In the genomic region with DNA sequence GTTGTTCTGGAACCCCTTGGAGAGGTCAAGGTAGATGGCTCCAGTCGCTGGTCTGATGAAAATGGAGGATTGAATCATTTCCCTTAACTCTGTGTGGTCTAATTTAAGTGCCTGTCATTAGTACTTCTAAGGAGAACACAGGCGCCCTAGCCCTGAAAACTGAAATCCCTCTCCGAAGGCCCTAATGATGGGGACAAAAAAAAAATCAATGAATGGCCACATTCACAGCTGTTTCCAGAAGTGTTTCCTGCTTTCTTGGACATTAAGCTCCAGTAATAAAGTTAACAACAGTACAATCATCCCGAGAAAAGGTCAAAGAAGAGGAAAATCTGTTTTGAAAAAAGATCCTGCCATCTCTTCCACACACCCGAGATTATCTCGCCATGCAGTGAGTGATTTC, we compare ENCODE assay signal across 8 mouse cellular contexts.
DNase-seq lines count a peak whose midpoint lies in the region; ATAC-seq and TF ChIP-seq lines count a peak whose summit lies in the region.
"Had no signal": no experiment of that assay in that cellular context is flagged by ENCODE, and none has a peak within 500 bp of the region (broad histone marks: within the 10 kb centered on the region; RNA-seq: fewer than 3 reads in every experiment).

No protein-coding gene starts in this region.

- peaks cover 24% of the 10 kb centered on the region for H3K4me1 ChIP-seq in lung, embryonic 16.5 days (replicated peaks; ENCODE audit: control insufficient read depth, insufficient read depth, low read length)
- H3K4me1 ChIP-seq in forebrain, postnatal 0 days (ENCODE audit: insufficient read depth), result peaks cover 32% of the 10 kb centered on the region
- H3K4me1 ChIP-seq in liver, embryonic 13.5 days (replicated peaks), result peaks cover 24% of the 10 kb centered on the region
- H3K4me1 ChIP-seq in stomach, embryonic 16.5 days (ENCODE audit: control insufficient read depth, insufficient read depth, low read length), result peaks cover 27% of the 10 kb centered on the region

- no peak for TF ChIP-seq CTCF in forebrain, postnatal 0 days (IDR thresholded peaks at IDR 0.05; ENCODE audit: low read depth)

- H3K9ac ChIP-seq in lung, embryonic 16.5 days (ENCODE audit: low read length), result no peak overlapping the region
- H3K9ac ChIP-seq in forebrain, postnatal 0 days, result no peak overlapping the region
- no peak overlapping the region for H3K9ac ChIP-seq in liver, embryonic 13.5 days
- H3K9ac ChIP-seq in stomach, embryonic 16.5 days (ENCODE audit: low read length), result peak overlapping the region; percentile 43

- no peaks in the 10 kb centered on the region for H3K27me3 ChIP-seq in lung, embryonic 16.5 days (ENCODE audit: control insufficient read depth, insufficient read depth, low read depth, low read length)
- no peaks in the 10 kb centered on the region for H3K27me3 ChIP-seq in forebrain, postnatal 0 days (ENCODE audit: insufficient read depth, low read length)
- H3K27me3 ChIP-seq in liver, embryonic 13.5 days, result peaks cover 7% of the 10 kb centered on the region; the same call in 1 of the 2 replicates
- H3K27me3 ChIP-seq in stomach, embryonic 16.5 days (ENCODE audit: control insufficient read depth, insufficient read depth, low read length), result no peaks in the 10 kb centered on the region

- H3K36me3 ChIP-seq in lung, embryonic 16.5 days (ENCODE audit: control insufficient read depth, insufficient read depth, low read length), result no peaks in the 10 kb centered on the region
- no peaks in the 10 kb centered on the region for H3K36me3 ChIP-seq in forebrain, postnatal 0 days (ENCODE audit: insufficient read depth)
- H3K36me3 ChIP-seq in liver, embryonic 13.5 days, result no peaks in the 10 kb centered on the region
- no peaks in the 10 kb centered on the region for H3K36me3 ChIP-seq in stomach, embryonic 16.5 days (ENCODE audit: control insufficient read depth, insufficient read depth, low read length)

- peak overlapping the region; percentile 89 for H3K27ac ChIP-seq in lung, embryonic 16.5 days (ENCODE audit: low read length)
- peak overlapping the region; percentile 93 for H3K27ac ChIP-seq in forebrain, postnatal 0 days (ENCODE audit: low read depth, low read length)
- H3K27ac ChIP-seq in liver, embryonic 13.5 days, result 0 out of 2 replicates have a peak overlapping the region, but pooled peaks have one; percentile 39
- H3K27ac ChIP-seq in stomach, embryonic 16.5 days (ENCODE audit: low read length), result peak overlapping the region; percentile 97

- intact Hi-C loops in left cerebral cortex, postnatal 4 days (cut with DNase I), result no loop called here

- DNase-seq in lung, adult 18-20 months, result no peak
- no peak for DNase-seq in forebrain, postnatal 0 days
- DNase-seq in liver, embryonic 13.5 days, result no peak
- no peak for DNase-seq in left cerebral cortex, postnatal 4 days
- no peak for DNase-seq in thymus, postnatal 36 days
- DNase-seq: thymus, postnatal 25 days had no signal

- no peak overlapping the region for H3K4me3 ChIP-seq in lung, embryonic 16.5 days (ENCODE audit: low read length)
- no peak overlapping the region for H3K4me3 ChIP-seq in forebrain, postnatal 0 days (ENCODE audit: low read depth, low read length)
- no peak overlapping the region for H3K4me3 ChIP-seq in liver, embryonic 13.5 days (replicated peaks)
- H3K4me3 ChIP-seq in stomach, embryonic 16.5 days (replicated peaks; ENCODE audit: low read length), result no peak overlapping the region

- ATAC-seq in lung, embryonic 16.5 days (ENCODE audit: low read depth), result no peak
- peak; percentile 3; the same call in 1 of the 2 replicates for ATAC-seq in forebrain, postnatal 0 days
- ATAC-seq in liver, embryonic 13.5 days (ENCODE audit: low read depth), result no peak
- ATAC-seq in stomach, embryonic 16.5 days (ENCODE audit: insufficient read depth, low FRiP score), result no peak

- WGBS in lung, embryonic 16.5 days, result 20% methylated on average over 6 of the region's 6 CpGs
- WGBS in forebrain, postnatal 0 days, result 18% methylated on average over 6 of the region's 6 CpGs
- WGBS in liver, embryonic 13.5 days (ENCODE audit: insufficient replicate concordance), result 42% methylated on average over 6 of the region's 6 CpGs
- 16% methylated on average over 6 of the region's 6 CpGs for WGBS in stomach, embryonic 16.5 days

- H3K4me2 ChIP-seq in lung, embryonic 16.5 days (ENCODE audit: low read depth, low read length), result peak overlapping the region; percentile 53
- peak overlapping the region; percentile 43; the same call in 1 of the 2 replicates for H3K4me2 ChIP-seq in forebrain, postnatal 0 days (ENCODE audit: low read depth)
- H3K4me2 ChIP-seq in liver, embryonic 13.5 days, result 0 out of 2 replicates have a peak overlapping the region, but pooled peaks have one; percentile 51
- H3K4me2 ChIP-seq in stomach, embryonic 16.5 days (ENCODE audit: low read depth, low read length), result peak overlapping the region; percentile 56

- H3K9me3 ChIP-seq in lung, embryonic 16.5 days (ENCODE audit: control insufficient read depth, low read length), result no peaks in the 10 kb centered on the region
- no peaks in the 10 kb centered on the region for H3K9me3 ChIP-seq in forebrain, postnatal 0 days (ENCODE audit: low read length)
- no peaks in the 10 kb centered on the region for H3K9me3 ChIP-seq in liver, embryonic 13.5 days (replicated peaks)
- H3K9me3 ChIP-seq in stomach, embryonic 16.5 days (replicated peaks; ENCODE audit: control insufficient read depth, low read length), result no peaks in the 10 kb centered on the region

Comparison
In these comparisons a context has a peak if more than half of its experiments do, and no peak if none do; other contexts are left out.
1. H3K27ac ChIP-seq: peak in every context shown above with its lines; median percentile 97 in stomach, embryonic 16.5 days; 93 in forebrain, postnatal 0 days; 89 in lung, embryonic 16.5 days; 39 in liver, embryonic 13.5 days.